Mouse (Mus musculus) C3H10T1/2 (cell line): ENCODE results near the gene Ncl. TPM values are rescaled to one million over a fixed set of nuclear protein-coding genes. Genes with fewer than 3 reads are reported as not detected.

Experiments used
- polyA plus RNA-seq, 2 experiments: library from polyadenylated mRNA; unstranded; fragments of >200 nt; fragmentation: generic; extraction: Trizol; gene quantifications; one replicate each; pipeline ENCODE4 v1.2.1; 2012; ENCODE audit warnings: missing spikeins in 2 of 2

The Ncl gene
- polyA plus RNA-seq: 100 to 1,000 TPM in 1 of 2 experiments, 10 to 100 TPM in 1; 69.8 to 102 TPM

DNA sequence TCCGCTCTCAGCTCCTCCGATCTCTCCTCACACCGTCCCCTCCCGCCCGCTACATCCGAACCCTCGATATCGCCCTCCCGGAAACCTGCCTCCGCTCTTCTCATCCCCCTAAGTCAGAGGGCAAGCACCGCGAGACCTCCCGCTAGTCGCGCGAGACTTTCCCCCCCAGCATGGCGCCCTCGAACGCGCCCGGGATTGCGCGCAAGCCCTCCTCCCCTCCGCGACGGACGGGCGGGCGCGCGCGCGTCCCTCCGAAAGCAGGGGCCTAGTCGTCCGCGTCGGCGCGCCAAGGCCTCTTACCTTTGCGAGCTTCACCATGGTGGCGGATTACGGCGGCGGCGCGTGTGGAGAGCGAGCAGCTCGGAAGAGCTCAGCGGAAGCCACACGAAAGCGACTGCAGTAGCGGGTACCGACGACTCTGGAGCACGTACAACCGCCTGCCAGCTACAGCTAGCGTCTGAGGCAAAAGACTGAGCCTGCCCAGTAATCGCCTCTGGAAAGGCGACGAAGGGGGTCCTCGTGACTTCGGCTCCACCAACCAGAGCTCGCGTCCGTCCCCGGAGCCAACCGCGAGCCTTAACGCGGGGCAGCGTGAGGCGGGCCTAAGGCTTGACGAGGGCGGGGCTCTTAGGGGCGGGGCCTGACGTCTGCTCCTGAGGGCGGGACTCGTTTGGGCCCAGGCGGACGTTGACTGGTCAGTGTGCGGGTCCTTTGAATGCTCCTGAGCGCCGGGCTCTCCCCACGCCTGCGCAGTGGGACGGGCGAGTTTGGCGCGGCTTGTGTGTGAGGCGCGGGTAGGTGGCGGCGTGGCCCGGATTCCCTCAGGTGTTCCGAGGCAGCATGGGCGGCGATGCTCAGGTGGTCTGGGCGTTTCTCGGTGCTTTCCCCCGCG lies at the start of gene Ncl:
TSS of gene Ncl (minus strand) at position 495 of the 892 bp plus-strand sequence.

DNA sequence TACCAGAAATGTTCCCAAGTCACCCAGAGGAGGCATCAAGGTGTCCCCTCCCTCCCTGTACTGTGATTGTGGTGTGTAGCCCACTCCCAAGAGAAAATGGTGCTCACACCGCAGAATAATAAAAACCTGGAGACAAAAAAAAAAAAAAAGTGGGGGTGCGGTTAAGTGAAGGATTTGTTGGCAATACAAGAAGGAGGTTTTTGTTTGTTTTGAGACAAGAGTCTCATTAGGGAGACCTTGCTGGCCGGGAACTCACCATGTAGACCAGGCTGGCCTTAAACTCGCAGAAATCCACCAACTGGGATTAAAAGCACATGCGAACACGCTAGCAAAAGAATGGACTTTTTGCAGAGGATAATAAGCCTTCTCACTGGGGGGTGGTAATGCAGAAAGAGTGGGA lies 56.7 kb downstream of the Ncl start, which contains the start of gene B3gnt7:
TSS of gene B3gnt7 (plus strand) at position 301 of the 400 bp plus-strand sequence.

Other genes with a start within 250 kb of the Ncl start
- gene Htr2b, start 247.4 kb downstream of the Ncl start, polyA plus RNA-seq: under 1 TPM in 1 of 2 experiments, not detected in 1; 0.07 TPM
- under 1 TPM; 0.25 to 0.85 TPM for gene Gm21972, start 225.8 kb downstream of the Ncl start, polyA plus RNA-seq
- gene Armc9, start 204.6 kb downstream of the Ncl start, polyA plus RNA-seq: 10 to 100 TPM in 1 of 2 experiments, 1 to 10 TPM in 1; 3.9 to 11.2 TPM
- gene B3gnt7, start 56.6 kb downstream of the Ncl start, polyA plus RNA-seq: not detected
- gene Nmur1, start 66.8 kb upstream of the Ncl start, polyA plus RNA-seq: under 1 TPM in 1 of 2 experiments, not detected in 1; 0.04 TPM
- gene Tex44, start 66.9 kb upstream of the Ncl start, polyA plus RNA-seq: not detected
- gene Ptma, start 167.3 kb upstream of the Ncl start, polyA plus RNA-seq: 1,000 to 10,000 TPM in 1 of 2 experiments, 100 to 1,000 TPM in 1; 531 to 1,518 TPM
- 10 to 100 TPM; 21.9 to 66.1 TPM for gene Pde6d, start 223.2 kb upstream of the Ncl start, polyA plus RNA-seq
- gene Cops7b, start 223.5 kb upstream of the Ncl start, polyA plus RNA-seq: 10 to 100 TPM; 12.1 to 15.8 TPM